Mouse (Mus musculus): ENCODE data around the gene Arid4a. TPM values are rescaled to one million over a fixed set of nuclear protein-coding genes. Genes with fewer than 3 reads are reported as not detected.

Arid4a gene
- polyA plus RNA-seq, 1 experiment from 2014 or later: 27.1 TPM

GRCm38 (mm10) chr12:71135581-71135980, 119.8 kb downstream of the Arid4a start:
- Histone ChIP-seq H3K27me3 (ENCODE audit: control insufficient read depth, insufficient read depth, low read length) (no peaks in the 10 kb centered on the region), H3K27ac (ENCODE audit: low read depth, low read length) (no peak overlapping the region), H3K9ac (ENCODE audit: low read depth, low read length) (peak overlapping the region; percentile 96; the same call in 1 of the 2 replicates), H3K4me1 (ENCODE audit: control insufficient read depth, insufficient read depth, low read length) (peaks cover 6% of the 10 kb centered on the region; the same call in 1 of the 2 replicates), H3K4me3 (ENCODE audit: low read depth, low read length) (peak overlapping the region; percentile 98), H3K36me3 (ENCODE audit: control insufficient read depth, insufficient read depth, low read length) (peaks cover 15% of the 10 kb centered on the region), H3K9me3 (replicated peaks; ENCODE audit: control insufficient read depth, low read length) (no peaks in the 10 kb centered on the region), H3K4me2 (peak overlapping the region; percentile 92)
- no peak for ATAC-seq (replicated peaks; ENCODE audit: insufficient number of reproducible peaks, low FRiP score, low TSS enrichment)
- WGBS (ENCODE audit: insufficient replicate concordance): 38% methylated on average over 5 of the region's 5 CpGs

- no peaks in the 10 kb centered on the region for H3K9me3 ChIP-seq (replicated peaks; ENCODE audit: control insufficient read depth, low read length)
- H3K4me3 ChIP-seq (ENCODE audit: low read depth, low read length): peak within 1 kb of the TSS; percentile 98
- peak within 1 kb of the TSS; percentile 80 for H3K27ac ChIP-seq (ENCODE audit: low read depth, low read length)
- H3K27me3 ChIP-seq (ENCODE audit: control insufficient read depth, insufficient read depth, low read length): no peaks in the 10 kb centered on the region
- H3K36me3 ChIP-seq (ENCODE audit: control insufficient read depth, insufficient read depth, low read length): peaks cover 19% of the 10 kb centered on the region
- peak within 1 kb of the TSS; percentile 96 for H3K9ac ChIP-seq (ENCODE audit: low read depth, low read length)
- peak within 1 kb of the TSS; percentile 92 for H3K4me2 ChIP-seq
- peaks cover 6% of the 10 kb centered on the region; the same call in 1 of the 2 replicates for H3K4me1 ChIP-seq (ENCODE audit: control insufficient read depth, insufficient read depth, low read length)
- ATAC-seq (replicated peaks; ENCODE audit: insufficient number of reproducible peaks, low FRiP score, low TSS enrichment): peak; percentile 82
- WGBS (ENCODE audit: insufficient replicate concordance): 1% methylated on average over 49 of the region's 52 CpGs
These were observed 120.6 kb downstream of the Arid4a start, which contains the start of the genes Timm9 and 2700049A03Rik for GRCm38 (mm10) chr12:71136130-71136973. Timm9 (minus strand) TSS chr12:71136684. 2700049A03Rik (plus strand) TSS chr12:71136848.

- Histone ChIP-seq H3K27ac (ENCODE audit: low read depth, low read length) (peak overlapping the region; percentile 80), H3K4me3 (ENCODE audit: low read depth, low read length) (peak overlapping the region; percentile 98), H3K4me2 (peak overlapping the region; percentile 92), H3K27me3 (ENCODE audit: control insufficient read depth, insufficient read depth, low read length) (no peaks in the 10 kb centered on the region), H3K4me1 (ENCODE audit: control insufficient read depth, insufficient read depth, low read length) (peaks cover 6% of the 10 kb centered on the region; the same call in 1 of the 2 replicates), H3K9ac (ENCODE audit: low read depth, low read length) (peak overlapping the region; percentile 96), H3K36me3 (ENCODE audit: control insufficient read depth, insufficient read depth, low read length) (peaks cover 15% of the 10 kb centered on the region), H3K9me3 (replicated peaks; ENCODE audit: control insufficient read depth, low read length) (no peaks in the 10 kb centered on the region)
- ATAC-seq (replicated peaks; ENCODE audit: insufficient number of reproducible peaks, low FRiP score, low TSS enrichment): peak; percentile 89
- WGBS (ENCODE audit: insufficient replicate concordance): under 1% methylated on average over 30 of the region's 30 CpGs
These were observed 121.2 kb downstream of the Arid4a start for GRCm38 (mm10) chr12:71136974-71137491.

- ATAC-seq (replicated peaks; ENCODE audit: insufficient number of reproducible peaks, low FRiP score, low TSS enrichment): no peak
- 8% methylated on average over 11 of the region's 11 CpGs for WGBS (ENCODE audit: insufficient replicate concordance)
- no peak overlapping the region for H3K27ac ChIP-seq (ENCODE audit: low read depth, low read length)
- peaks cover 15% of the 10 kb centered on the region for H3K36me3 ChIP-seq (ENCODE audit: control insufficient read depth, insufficient read depth, low read length)
- no peaks in the 10 kb centered on the region for H3K9me3 ChIP-seq (replicated peaks; ENCODE audit: control insufficient read depth, low read length)
- peak overlapping the region; percentile 98 for H3K4me3 ChIP-seq (ENCODE audit: low read depth, low read length)
- H3K4me1 ChIP-seq (ENCODE audit: control insufficient read depth, insufficient read depth, low read length): peaks cover 6% of the 10 kb centered on the region; the same call in 1 of the 2 replicates
- H3K4me2 ChIP-seq: peak overlapping the region; percentile 92
- peak overlapping the region; percentile 70 for H3K9ac ChIP-seq (ENCODE audit: low read depth, low read length)
- H3K27me3 ChIP-seq (ENCODE audit: control insufficient read depth, insufficient read depth, low read length): no peaks in the 10 kb centered on the region
These were observed 121.9 kb downstream of the Arid4a start for GRCm38 (mm10) chr12:71137686-71138085.

GRCm38 (mm10) chr12:71139258-71139828, 123.6 kb downstream of the Arid4a start:
- 78% methylated on average over 5 of the region's 5 CpGs for WGBS (ENCODE audit: insufficient replicate concordance)

GRCm38 (mm10) chr12:71141189-71141588, 125.4 kb downstream of the Arid4a start:
- Histone ChIP-seq H3K27ac (ENCODE audit: low read depth, low read length) (no peak overlapping the region), H3K4me3 (ENCODE audit: low read depth, low read length) (no peak overlapping the region), H3K9ac (ENCODE audit: low read depth, low read length) (no peak overlapping the region), H3K27me3 (ENCODE audit: control insufficient read depth, insufficient read depth, low read length) (no peaks in the 10 kb centered on the region), H3K4me1 (ENCODE audit: control insufficient read depth, insufficient read depth, low read length) (peaks cover 6% of the 10 kb centered on the region; the same call in 1 of the 2 replicates), H3K9me3 (replicated peaks; ENCODE audit: control insufficient read depth, low read length) (no peaks in the 10 kb centered on the region), H3K4me2 (no peak overlapping the region), H3K36me3 (ENCODE audit: control insufficient read depth, insufficient read depth, low read length) (peaks cover 19% of the 10 kb centered on the region)
- no peak for ATAC-seq (replicated peaks; ENCODE audit: insufficient number of reproducible peaks, low FRiP score, low TSS enrichment)

More at GRCm38 (mm10) chr12:71139258-71139828, 123.6 kb downstream of the Arid4a start:
- H3K4me1 ChIP-seq (ENCODE audit: control insufficient read depth, insufficient read depth, low read length): peaks cover 6% of the 10 kb centered on the region; the same call in 1 of the 2 replicates
- H3K9me3 ChIP-seq (replicated peaks; ENCODE audit: control insufficient read depth, low read length): no peaks in the 10 kb centered on the region
- peaks cover 19% of the 10 kb centered on the region for H3K36me3 ChIP-seq (ENCODE audit: control insufficient read depth, insufficient read depth, low read length)
- H3K4me2 ChIP-seq: no peak overlapping the region; the same call in 1 of the 2 replicates
- H3K4me3 ChIP-seq (ENCODE audit: low read depth, low read length): no peak overlapping the region
- H3K27ac ChIP-seq (ENCODE audit: low read depth, low read length): no peak overlapping the region
- no peak overlapping the region for H3K9ac ChIP-seq (ENCODE audit: low read depth, low read length)
- H3K27me3 ChIP-seq (ENCODE audit: control insufficient read depth, insufficient read depth, low read length): no peaks in the 10 kb centered on the region
- no peak for ATAC-seq (replicated peaks; ENCODE audit: insufficient number of reproducible peaks, low FRiP score, low TSS enrichment)

- H3K9ac ChIP-seq (ENCODE audit: low read depth, low read length): no peak overlapping the region
- 74% methylated on average over 3 of the region's 3 CpGs for WGBS (ENCODE audit: insufficient replicate concordance)
- no peak overlapping the region for H3K4me3 ChIP-seq (ENCODE audit: low read depth, low read length)
- H3K27ac ChIP-seq (ENCODE audit: low read depth, low read length): no peak overlapping the region
- peaks cover 16% of the 10 kb centered on the region for H3K36me3 ChIP-seq (ENCODE audit: control insufficient read depth, insufficient read depth, low read length)
- H3K4me2 ChIP-seq: no peak overlapping the region
- H3K9me3 ChIP-seq (replicated peaks; ENCODE audit: control insufficient read depth, low read length): no peaks in the 10 kb centered on the region
- H3K27me3 ChIP-seq (ENCODE audit: control insufficient read depth, insufficient read depth, low read length): no peaks in the 10 kb centered on the region
- ATAC-seq (replicated peaks; ENCODE audit: insufficient number of reproducible peaks, low FRiP score, low TSS enrichment): no peak
- H3K4me1 ChIP-seq (ENCODE audit: control insufficient read depth, insufficient read depth, low read length): no peaks in the 10 kb centered on the region
These were observed 131.9 kb downstream of the Arid4a start for GRCm38 (mm10) chr12:71147641-71148040.

Data from heart, embryonic 11.5 days (tissue).